Mouse (Mus musculus) spleen, adult 10 weeks (tissue): ENCODE measurements around the gene Txlna. TPM values are rescaled to one million over a fixed set of nuclear protein-coding genes. Genes with fewer than 3 reads are reported as not detected.

Experiments
- polyA plus RNA-seq: library from polyadenylated mRNA; stranded (reverse); fragments of 350-450 nt; fragmentation: Illumina TruSeq; extraction: RNeasy Lipid Tissue Mini Kit (QIAGEN cat#74804); gene quantifications from one replicate; pipeline ENCODE4 v1.2.3, GENCODE M21; 2015; ENCODE audit warnings: low replicate concordance; ENCODE audit not compliant: insufficient read depth

Gene Txlna
- 29.1 TPM for polyA plus RNA-seq

DNA sequence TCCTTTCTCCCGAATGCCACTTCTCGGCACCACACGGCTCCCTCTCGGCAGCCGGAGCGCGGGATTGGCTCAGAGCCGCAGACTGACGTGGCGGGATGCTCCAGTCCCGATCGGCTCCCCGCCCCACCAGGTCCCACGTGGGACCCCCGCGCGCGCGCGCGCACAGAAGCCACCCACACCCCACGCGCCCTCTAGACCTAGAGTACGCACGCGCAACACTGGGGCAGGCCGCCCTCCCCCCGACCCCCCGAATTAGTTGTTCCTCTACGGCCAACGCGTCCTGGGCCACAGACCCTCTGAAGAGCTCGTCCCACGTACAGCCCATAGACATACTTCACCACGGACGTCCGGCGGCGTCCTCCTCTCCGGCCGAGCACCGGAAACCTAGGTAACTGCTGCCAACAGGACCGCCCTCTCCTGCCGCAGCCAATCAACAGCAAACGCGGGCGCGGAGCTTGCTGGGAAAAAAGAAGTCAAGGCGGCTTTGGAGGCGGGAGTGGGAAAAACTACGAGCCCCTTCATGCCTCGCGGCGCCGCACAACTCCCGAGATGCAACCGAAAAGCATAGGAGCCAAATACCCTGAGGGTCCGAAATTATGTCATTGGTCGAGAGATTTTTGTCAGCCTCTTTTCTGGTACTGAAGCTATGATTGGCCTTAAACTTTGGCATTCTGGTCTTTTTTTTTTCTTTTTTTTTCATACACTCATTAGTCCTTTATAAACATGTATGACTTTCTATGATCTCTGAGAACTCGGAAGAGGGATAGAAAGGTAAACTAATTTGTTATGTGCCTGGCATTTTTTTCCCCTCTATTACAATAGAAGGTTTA, at the start of gene Txlna:
TSS of gene Txlna (minus strand) at position 428 of the 830 bp plus-strand sequence.

DNA sequence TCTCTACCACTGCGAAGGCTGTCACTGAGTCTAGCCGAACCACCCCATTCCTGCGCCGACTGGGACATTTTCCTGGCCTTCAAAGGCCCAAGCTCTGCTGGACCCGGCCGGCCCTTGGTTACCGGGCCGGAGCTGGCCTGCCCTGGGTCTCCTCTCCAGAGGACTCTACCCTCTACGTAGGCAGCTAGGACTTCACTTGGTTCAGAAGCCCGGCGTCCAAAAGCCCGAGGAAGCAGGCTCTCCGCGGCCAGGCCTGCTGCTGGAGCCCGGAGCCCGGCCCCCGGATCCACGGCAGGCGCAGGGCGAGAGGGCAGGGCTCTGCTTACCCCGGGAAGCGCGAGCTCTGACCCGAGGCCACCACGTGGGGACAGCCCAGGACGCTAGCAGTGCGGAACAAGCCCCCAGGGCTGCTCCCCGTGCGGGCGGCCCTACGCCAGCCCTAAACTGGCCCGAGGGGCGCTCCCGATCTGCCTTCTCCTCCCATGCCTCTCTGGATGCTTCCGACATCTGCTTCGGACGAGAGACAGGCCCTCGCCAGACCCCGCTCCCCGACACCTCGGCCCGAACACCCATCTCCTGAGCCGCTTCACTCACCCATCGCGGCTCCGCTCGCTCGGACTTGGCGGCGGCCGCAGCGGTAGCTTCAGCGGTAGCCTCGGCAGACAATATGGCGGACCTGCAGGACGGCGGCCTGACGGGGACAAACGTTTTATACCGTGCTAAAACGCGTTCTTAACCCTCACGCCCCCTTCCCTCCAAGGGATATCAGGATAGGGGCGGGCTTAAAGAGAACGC, 31.4 kb upstream of the Txlna start, which contains the start of gene Kpna6:
TSS of gene Kpna6 (minus strand) at position 685 of the 795 bp plus-strand sequence.

GRCm38 (mm10) chr4:129623681-129624091, 17.2 kb downstream of the Txlna start, which contains the start of gene Ccdc28b:
Gene Ccdc28b (minus strand): TSS chr4:129623947.

DNA sequence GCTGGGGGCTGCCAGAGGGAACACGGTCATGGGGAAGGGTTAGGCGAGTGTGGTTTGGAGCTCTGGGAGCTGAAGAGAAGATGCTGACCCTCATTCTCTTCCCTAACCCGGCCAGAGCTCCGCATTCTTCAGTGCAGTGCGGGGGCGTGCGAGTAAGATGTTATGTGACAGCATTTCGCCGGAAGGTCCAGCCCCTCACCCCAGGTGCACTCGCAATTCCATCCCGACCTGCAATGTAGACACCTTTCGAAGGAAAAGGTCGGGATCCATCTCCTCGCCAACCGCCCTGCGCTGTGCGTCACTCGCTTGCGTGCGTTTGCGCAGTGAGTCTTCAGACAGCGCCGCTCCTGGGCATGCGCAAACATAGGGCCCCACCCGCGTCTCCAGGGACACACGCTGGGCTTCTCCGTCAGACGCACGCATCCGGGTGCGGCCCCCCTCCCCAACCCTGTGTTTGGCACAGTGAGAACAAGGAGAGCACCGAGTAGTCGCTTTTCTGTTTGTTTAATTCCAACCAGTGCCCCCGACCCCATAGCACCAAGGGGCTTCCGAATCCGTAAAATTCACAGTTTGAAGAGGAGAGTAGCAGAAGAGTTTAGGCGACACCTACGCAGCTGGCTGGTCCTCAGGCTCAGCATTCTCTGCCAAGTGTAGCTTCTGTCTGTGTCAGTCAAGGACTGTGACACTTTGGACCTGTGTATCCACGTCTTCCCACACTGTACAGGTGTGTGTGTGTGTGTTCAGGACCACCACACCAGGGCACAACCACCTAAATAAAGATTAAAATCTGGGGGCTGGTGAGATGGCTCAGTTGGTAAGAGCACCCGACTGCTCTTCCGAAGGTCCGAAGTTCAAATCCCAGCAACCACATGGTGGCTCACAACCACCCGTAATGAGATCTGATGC, 21.8 kb downstream of the Txlna start, which contains the start of gene Iqcc:
TSS of gene Iqcc (minus strand) at position 314 of the 906 bp plus-strand sequence.

GRCm38 (mm10) chr4:129614093-129614492, 26.8 kb downstream of the Txlna start, which contains the start of gene Dcdc2b:
Gene Dcdc2b (minus strand): TSS chr4:129614257.

DNA sequence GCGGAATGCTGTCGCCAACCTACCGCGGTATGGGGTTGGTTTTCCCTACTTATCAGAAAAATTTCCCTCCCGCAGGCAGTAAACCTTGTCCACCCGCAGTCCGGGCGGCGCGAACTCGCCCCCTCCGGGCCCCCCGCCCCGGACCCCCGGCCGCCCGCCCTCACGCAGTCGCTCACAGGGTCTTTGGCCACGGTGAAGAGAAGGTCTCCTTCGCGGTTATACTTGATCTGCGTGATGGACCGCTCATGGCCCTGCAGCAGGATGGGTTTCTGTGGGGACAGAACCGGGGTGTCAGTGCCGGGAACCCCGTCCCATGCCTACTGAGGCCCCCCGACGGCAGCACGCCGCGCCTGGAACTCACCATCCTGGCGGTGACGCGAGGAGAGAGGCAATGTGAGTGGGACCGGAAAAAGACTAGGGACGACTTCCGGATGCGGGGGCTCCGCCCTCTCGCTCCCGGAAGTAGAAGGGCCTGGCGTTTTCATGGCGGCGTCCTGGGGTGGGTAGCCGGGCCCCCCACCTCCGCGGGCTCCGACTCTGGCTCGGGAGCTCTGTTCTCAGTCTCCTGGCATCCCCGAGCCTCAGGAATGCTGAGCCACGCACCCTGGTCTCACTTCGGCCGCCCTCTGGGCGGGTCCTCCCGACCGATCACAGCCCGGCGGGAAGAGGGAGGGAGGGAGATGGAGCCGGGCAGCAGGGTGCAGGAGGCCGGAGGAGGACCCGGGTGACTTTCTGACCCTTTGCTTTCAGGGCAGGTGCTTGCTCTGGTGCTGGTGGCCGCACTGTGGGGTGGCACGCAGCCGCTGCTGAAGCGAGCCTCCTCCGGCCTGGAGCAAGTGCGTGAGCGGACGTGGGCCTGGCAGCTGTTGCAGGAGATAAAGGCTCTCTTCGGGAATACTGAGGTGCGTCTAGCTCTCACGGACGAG, 40.4 kb downstream of the Txlna start, which contains the start of the genes Eif3i and Tmem234:
TSS of gene Eif3i (minus strand) at position 416 of the 926 bp plus-strand sequence.
TSS of gene Tmem234 (plus strand) at position 436 of the 926 bp plus-strand sequence.

DNA sequence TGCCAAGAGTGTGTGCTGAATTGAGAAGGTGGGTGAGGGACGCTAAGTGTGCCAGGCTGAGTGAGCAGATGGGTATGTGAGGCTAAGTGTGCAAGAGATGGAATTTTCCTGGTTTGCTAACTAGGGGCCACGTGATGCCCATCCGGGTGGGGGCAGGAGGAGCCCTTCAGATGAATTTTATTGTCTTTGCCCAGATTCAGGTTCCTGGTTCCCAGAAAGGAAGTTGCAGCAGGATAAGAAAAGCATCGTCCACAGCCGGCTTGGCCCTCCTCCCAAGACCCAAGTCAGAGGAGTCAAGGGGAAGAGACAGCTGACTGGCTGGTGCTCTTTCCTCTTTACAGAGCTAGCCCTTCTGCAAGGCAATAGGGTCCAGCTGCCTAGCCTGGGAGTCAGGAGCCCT, 62.4 kb downstream of the Txlna start, which contains the start of gene Fam167b:
TSS of gene Fam167b (minus strand) at position 84 of the 400 bp plus-strand sequence.

Other genes starting within 250 kb of the Txlna start
- gene Zbtb8b, start 200.2 kb downstream of the Txlna start, polyA plus RNA-seq = not detected
- gene Bsdc1, start 179.5 kb downstream of the Txlna start, polyA plus RNA-seq = 45.0 TPM
- not detected for gene Tssk3, start 150.0 kb downstream of the Txlna start, polyA plus RNA-seq
- not detected for gene Fam229a, start 149.9 kb downstream of the Txlna start, polyA plus RNA-seq
- gene Marcksl1, start 127.5 kb downstream of the Txlna start, polyA plus RNA-seq = 79.0 TPM
- 187 TPM for gene Hdac1, start 98.4 kb downstream of the Txlna start, polyA plus RNA-seq
- gene Lck, start 67.4 kb downstream of the Txlna start, polyA plus RNA-seq = 95.5 TPM
- gene Fam167b, start 62.5 kb downstream of the Txlna start, polyA plus RNA-seq = 10.3 TPM
- 119 TPM for gene Eif3i, start 40.4 kb downstream of the Txlna start, polyA plus RNA-seq
- 211 TPM for gene Tmem234, start 40.4 kb downstream of the Txlna start, polyA plus RNA-seq
- gene Dcdc2b, start 26.8 kb downstream of the Txlna start, polyA plus RNA-seq = 1.8 TPM
- 26.7 TPM for gene Iqcc, start 22.0 kb downstream of the Txlna start, polyA plus RNA-seq
- 29.6 TPM for gene Ccdc28b, start 17.1 kb downstream of the Txlna start, polyA plus RNA-seq
- gene Kpna6, start 31.7 kb upstream of the Txlna start, polyA plus RNA-seq = 34.8 TPM
- gene Tmem39b, start 55.8 kb upstream of the Txlna start, polyA plus RNA-seq = 7.3 TPM
- gene Khdrbs1, start 101.2 kb upstream of the Txlna start, polyA plus RNA-seq = 141 TPM
- 613 TPM for gene Ptp4a2, start 170.2 kb upstream of the Txlna start, polyA plus RNA-seq